Mouse (Mus musculus) megakaryocyte-erythroid progenitor cell, adult 5-6 weeks (primary cell): ENCODE data around the gene Shroom2. TPM values are rescaled to one million over a fixed set of nuclear protein-coding genes. Genes with fewer than 3 reads are reported as not detected.

ENCODE experiments used
- ATAC-seq: replicated peaks from 2 replicates; pipeline ENCODE4 v1.8.0; 2016; ENCODE audit warnings: mild to moderate bottlenecking, inconsistent platforms; ENCODE audit not compliant: severe bottlenecking, poor library complexity, low FRiP score, low TSS enrichment
- total RNA-seq, 2 experiments: library from RNA; stranded (forward) in 1 of 2; stranded (reverse) in 1 of 2; fragments of 200-1000, 215-1000 nt in 1 of 2; fragments of >200 nt in 1 of 2; fragmentation: Nextera tagmentation in 1 of 2; gene quantifications; 2 replicates each; pipeline ENCODE4 v1.2.3; 2014 to 2017

Shroom2 gene
- total RNA-seq, 2 experiments from 2014 or later, result not detected

GRCm38 (mm10) chrX:152708359-152708758, 60.9 kb downstream of the Shroom2 start:
- no peak for ATAC-seq

- ATAC-seq, result peak; percentile 65; the same call in 1 of the 2 replicates
Measured at GRCm38 (mm10) chrX:152705397-152705796, 63.9 kb downstream of the Shroom2 start.

GRCm38 (mm10) chrX:152703624-152704023, 65.6 kb downstream of the Shroom2 start:
- no peak for ATAC-seq

GRCm38 (mm10) chrX:152701679-152702078, 67.6 kb downstream of the Shroom2 start:
- ATAC-seq, result no peak

GRCm38 (mm10) chrX:152690788-152691291, 78.4 kb downstream of the Shroom2 start:
- no peak for ATAC-seq

- no peak for ATAC-seq
Measured at GRCm38 (mm10) chrX:152679190-152679814, 90.0 kb downstream of the Shroom2 start.

GRCm38 (mm10) chrX:152676357-152676756, 92.9 kb downstream of the Shroom2 start:
- no peak for ATAC-seq

GRCm38 (mm10) chrX:152673431-152673830, 95.8 kb downstream of the Shroom2 start:
- no peak for ATAC-seq

- ATAC-seq, result no peak
Measured at GRCm38 (mm10) chrX:152657363-152658036, 111.8 kb downstream of the Shroom2 start.

- no peak for ATAC-seq
Measured at GRCm38 (mm10) chrX:152656609-152656939, 112.7 kb downstream of the Shroom2 start.

GRCm38 (mm10) chrX:152655796-152656608, 113.3 kb downstream of the Shroom2 start:
- ATAC-seq, result no peak

- ATAC-seq, result no peak
Measured at GRCm38 (mm10) chrX:152652676-152653075, 116.6 kb downstream of the Shroom2 start.

- ATAC-seq, result no peak
Measured at GRCm38 (mm10) chrX:152644827-152645226, 124.4 kb downstream of the Shroom2 start.

- no peak for ATAC-seq
Measured at GRCm38 (mm10) chrX:152643679-152644638, 125.3 kb downstream of the Shroom2 start.

- ATAC-seq, result no peak
Measured at GRCm38 (mm10) chrX:152643201-152643600, 126.1 kb downstream of the Shroom2 start.

- ATAC-seq, result no peak
Measured at GRCm38 (mm10) chrX:152642627-152643026, 126.6 kb downstream of the Shroom2 start.

GRCm38 (mm10) chrX:152635397-152635796, 133.9 kb downstream of the Shroom2 start:
- ATAC-seq, result no peak

- ATAC-seq, result no peak
Measured at GRCm38 (mm10) chrX:152621407-152621806, 147.9 kb downstream of the Shroom2 start.

GRCm38 (mm10) chrX:152620917-152621316, 148.3 kb downstream of the Shroom2 start:
- ATAC-seq, result no peak
